Mouse (Mus musculus) intestine, postnatal 0 days (tissue): Measurements from ENCODE around the gene Trp73. TPM values are rescaled to one million over a fixed set of nuclear protein-coding genes. Genes with fewer than 3 reads are reported as not detected.

Source experiments
- ATAC-seq: fragments of 200-750 bp; cut with Nextera tagmentation; 2 replicates; pipeline ENCODE4 v1.8.0; 2017; ENCODE audit warnings: mild to moderate bottlenecking, moderate TSS enrichment, moderate library complexity
- H3K27ac ChIP-seq: fragments of 300-500 bp; sonication (generic); 2 replicates; pipeline ENCODE4 v1.5.1; 2014; ENCODE audit warnings: mild to moderate bottlenecking, low read depth, low read length, moderate library complexity
- H3K27me3 ChIP-seq: fragments of 300-500 bp; sonication (generic); replicated peaks from 2 replicates; pipeline ENCODE4 v1.6.1; 2014; ENCODE audit warnings: low read length, mixed read lengths; ENCODE audit not compliant: control insufficient read depth, insufficient read depth
- H3K36me3 ChIP-seq: fragments of 300-500 bp; sonication (generic); 2 replicates; pipeline ENCODE4 v1.6.1; 2014; ENCODE audit warnings: mild to moderate bottlenecking, moderate library complexity; ENCODE audit not compliant: control insufficient read depth, insufficient read depth
- H3K4me1 ChIP-seq: fragments of 300-500 bp; sonication (generic); replicated peaks from 2 replicates; pipeline ENCODE4 v1.6.1; 2014; ENCODE audit warnings: antibody characterized with exemption, low read length, mixed read lengths; ENCODE audit not compliant: control insufficient read depth, insufficient read depth
- H3K4me2 ChIP-seq: fragments of 300-500 bp; sonication (generic); replicated peaks from 2 replicates; pipeline ENCODE4 v1.6.1; 2014; ENCODE audit warnings: low read depth, mild to moderate bottlenecking, moderate library complexity
- H3K4me3 ChIP-seq: fragments of 300-500 bp; sonication (generic); 2 replicates; pipeline ENCODE4 v1.5.1; 2014; ENCODE audit warnings: low read depth, low read length
- H3K9ac ChIP-seq: fragments of 300-500 bp; sonication (generic); 2 replicates; pipeline ENCODE4 v1.6.1; 2014; ENCODE audit warnings: mild to moderate bottlenecking, low read depth, low read length
- H3K9me3 ChIP-seq: fragments of 300-500 bp; sonication (generic); 2 replicates; pipeline ENCODE4 v1.6.1; 2016; ENCODE audit warnings: mixed run types; ENCODE audit not compliant: control insufficient read depth
- CTCF ChIP-seq: sonication (generic); IDR thresholded peaks from 2 replicates; pipeline ENCODE4 v1.5.1; 2016; ENCODE audit warnings: low read depth, mild to moderate bottlenecking, control low read depth, antibody characterized with exemption, moderate library complexity
- WGBS: fragments of 180-500 bp; shearing (Covaris S2); extraction: QIAGEN DNeasy Blood & Tissue Kit; methylation state at CpG from one replicate; pipeline ENCODE4 v1.1.7; 2014; 5-methylcytosine and 5-hydroxymethylcytosine counted together
- polyA plus RNA-seq: library from polyadenylated mRNA; unstranded; fragments of >200 nt; fragmentation: Nextera tagmentation; extraction: Ambion mirVana; gene quantifications from 2 replicates; pipeline ENCODE4 v1.2.1, GENCODE M21; 2015

Trp73 gene
- polyA plus RNA-seq, 1 experiment from 2014 or later: 0.03 TPM

DNA sequence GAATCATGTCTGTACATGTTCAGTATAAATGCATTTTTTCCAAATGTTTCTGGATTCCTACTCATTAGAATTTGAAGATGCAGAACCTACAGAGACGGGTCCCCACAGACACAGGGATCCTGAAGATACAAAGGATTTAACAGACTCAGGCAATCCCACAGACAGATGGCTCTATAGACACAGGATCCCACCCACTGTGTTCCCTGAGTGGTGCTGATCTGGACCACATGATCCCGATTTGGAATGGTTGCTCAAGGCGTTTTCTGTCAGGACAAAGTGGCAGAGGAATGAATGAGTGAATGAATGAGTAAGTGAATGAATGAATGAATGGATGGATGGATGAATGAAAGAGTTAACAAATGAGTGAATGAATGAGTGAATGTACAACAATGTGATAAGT, 54.2 kb downstream of the Trp73 start:
- no peaks in the 10 kb centered on the region for H3K36me3 ChIP-seq
- H3K9me3 ChIP-seq: no peaks in the 10 kb centered on the region
- H3K4me3 ChIP-seq: no peak overlapping the region
- no peak for TF ChIP-seq CTCF
- WGBS: 73% methylated on average over 3 of the region's 3 CpGs
- H3K27me3 ChIP-seq: peaks cover 19% of the 10 kb centered on the region
- H3K4me1 ChIP-seq: no peaks in the 10 kb centered on the region
- no peak overlapping the region for H3K4me2 ChIP-seq
- no peak for ATAC-seq
- no peak overlapping the region for H3K27ac ChIP-seq
- H3K9ac ChIP-seq: no peak overlapping the region

DNA sequence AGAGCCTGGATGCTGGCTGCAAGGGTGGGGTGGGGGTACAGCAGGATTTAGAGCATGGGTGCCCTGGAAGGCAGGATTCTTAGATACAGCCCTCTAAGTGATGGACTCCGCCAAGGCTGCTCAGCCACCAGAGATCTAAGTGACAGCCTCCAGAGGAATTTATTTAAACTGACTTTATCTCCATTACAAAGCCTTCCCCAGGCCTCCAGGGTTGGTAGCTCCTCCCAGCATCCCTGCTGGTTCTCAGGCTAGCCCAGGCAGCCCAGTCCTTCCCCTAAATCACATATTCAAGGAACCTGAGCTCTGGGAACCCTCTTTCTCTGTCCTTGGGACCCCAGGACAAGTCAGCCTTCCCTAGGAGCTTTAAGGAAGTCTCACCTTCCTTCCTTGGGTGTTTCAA, 58.0 kb downstream of the Trp73 start:
- Histone ChIP-seq H3K4me2 (no peak overlapping the region), H3K27ac (no peak overlapping the region), H3K27me3 (peaks cover 25% of the 10 kb centered on the region), H3K9ac (no peak overlapping the region), H3K9me3 (no peaks in the 10 kb centered on the region), H3K4me3 (no peak overlapping the region), H3K36me3 (no peaks in the 10 kb centered on the region), H3K4me1 (no peaks in the 10 kb centered on the region)
- 0% methylated on average over 1 of the region's 1 CpGs for WGBS
- no peak for ATAC-seq
- TF ChIP-seq CTCF: no peak

DNA sequence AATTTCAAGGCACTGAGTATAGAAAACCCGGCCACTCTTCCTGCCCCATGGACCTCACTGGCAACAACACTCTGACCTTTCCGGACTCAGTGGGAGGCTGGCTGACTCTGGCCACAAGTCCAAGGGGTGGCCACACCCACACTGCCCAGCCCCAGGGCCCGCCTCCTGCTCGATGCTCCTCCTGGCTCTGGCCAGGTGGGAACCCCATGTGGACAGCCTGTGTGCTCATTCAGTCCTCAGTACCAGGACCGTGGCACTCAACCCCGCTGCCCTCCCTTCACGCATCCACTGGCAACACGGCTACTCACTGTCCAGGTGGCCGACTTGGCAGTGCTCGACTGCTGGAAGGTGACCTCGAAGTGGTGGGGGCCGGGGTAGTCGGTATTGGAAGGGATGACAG, 59.0 kb downstream of the Trp73 start:
- ATAC-seq: no peak
- H3K4me3 ChIP-seq: no peak overlapping the region
- no peaks in the 10 kb centered on the region for H3K9me3 ChIP-seq
- no peak overlapping the region for H3K9ac ChIP-seq
- no peaks in the 10 kb centered on the region for H3K36me3 ChIP-seq
- peaks cover 25% of the 10 kb centered on the region for H3K27me3 ChIP-seq
- no peaks in the 10 kb centered on the region for H3K4me1 ChIP-seq
- 2% methylated on average over 13 of the region's 13 CpGs for WGBS
- no peak overlapping the region for H3K27ac ChIP-seq
- TF ChIP-seq CTCF: no peak
- no peak overlapping the region for H3K4me2 ChIP-seq

DNA sequence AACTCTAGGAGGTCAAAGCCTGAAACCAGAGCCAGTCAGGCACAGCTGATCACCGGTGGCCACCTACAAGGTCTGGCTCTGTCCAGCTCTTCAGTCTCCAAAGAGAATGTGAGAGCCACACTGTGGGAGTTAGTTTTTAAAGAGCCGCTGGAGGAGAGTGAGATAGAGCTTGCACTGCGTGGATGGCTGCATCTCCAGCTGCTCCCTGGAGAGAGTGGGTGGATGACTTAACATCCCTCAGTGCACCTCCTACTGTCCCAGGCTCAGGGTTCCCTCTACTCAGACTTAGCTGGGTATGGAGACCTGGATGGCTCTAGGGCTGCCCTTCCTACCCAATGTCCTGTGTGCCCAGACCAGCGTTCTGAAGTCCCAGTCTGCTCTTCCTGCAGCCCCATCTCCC, 59.8 kb downstream of the Trp73 start:
- no peaks in the 10 kb centered on the region for H3K4me1 ChIP-seq
- no peak overlapping the region for H3K9ac ChIP-seq
- no peaks in the 10 kb centered on the region for H3K9me3 ChIP-seq
- TF ChIP-seq CTCF: no peak
- no peak for ATAC-seq
- WGBS: 52% methylated on average over 4 of the region's 4 CpGs
- H3K4me3 ChIP-seq: no peak overlapping the region
- no peak overlapping the region for H3K4me2 ChIP-seq
- no peaks in the 10 kb centered on the region for H3K36me3 ChIP-seq
- H3K27ac ChIP-seq: no peak overlapping the region
- H3K27me3 ChIP-seq: peaks cover 25% of the 10 kb centered on the region

DNA sequence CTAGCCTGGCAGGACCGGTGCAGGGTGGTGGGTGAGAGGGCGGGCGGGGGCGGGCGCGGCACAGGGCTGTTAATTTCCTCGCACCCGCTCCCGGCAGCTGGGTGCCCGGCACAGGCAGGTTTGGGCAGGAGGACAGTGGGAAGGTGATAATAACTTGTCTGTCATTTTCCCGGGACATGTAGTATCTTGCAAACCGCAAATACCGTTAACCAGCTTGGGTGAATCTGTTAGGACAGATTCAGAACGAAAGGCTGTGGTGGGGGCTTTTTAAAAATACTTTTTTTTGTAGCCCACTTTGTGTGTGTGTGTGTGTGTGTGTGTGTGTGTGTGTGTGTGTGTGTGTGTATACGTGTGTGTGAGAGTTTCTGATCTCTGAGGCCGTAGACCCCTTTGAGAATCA, 68.1 kb downstream of the Trp73 start:
- no peak overlapping the region for H3K9ac ChIP-seq
- H3K27me3 ChIP-seq: peaks cover 17% of the 10 kb centered on the region
- no peak for TF ChIP-seq CTCF
- H3K9me3 ChIP-seq: no peaks in the 10 kb centered on the region
- no peak for ATAC-seq
- 10% methylated on average over 14 of the region's 16 CpGs for WGBS
- H3K27ac ChIP-seq: no peak overlapping the region
- H3K4me2 ChIP-seq: no peak overlapping the region
- H3K36me3 ChIP-seq: no peaks in the 10 kb centered on the region
- no peak overlapping the region for H3K4me3 ChIP-seq
- no peaks in the 10 kb centered on the region for H3K4me1 ChIP-seq

DNA sequence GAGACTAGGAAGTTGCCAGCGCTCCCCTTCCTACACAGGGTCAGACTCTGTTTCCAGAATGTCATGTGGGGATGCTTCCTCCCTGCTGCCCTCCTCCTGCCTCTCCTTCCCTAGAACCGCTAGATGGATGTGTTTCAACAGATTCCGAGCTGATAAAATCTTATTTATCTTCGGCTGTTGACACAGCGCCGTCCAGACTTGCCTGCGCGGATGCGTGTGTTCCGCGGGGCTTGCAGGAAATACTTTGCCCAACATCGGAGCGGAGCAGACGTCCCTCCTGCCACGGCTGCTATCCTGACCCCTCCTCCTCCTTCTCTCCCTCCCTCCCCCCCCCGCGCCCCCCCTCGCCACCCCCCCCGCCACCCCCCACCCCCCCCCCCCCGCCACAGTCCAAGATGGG, 68.5 kb downstream of the Trp73 start:
- Histone ChIP-seq H3K9me3 (no peaks in the 10 kb centered on the region), H3K4me2 (no peak overlapping the region), H3K27ac (no peak overlapping the region), H3K27me3 (peaks cover 17% of the 10 kb centered on the region), H3K4me1 (no peaks in the 10 kb centered on the region), H3K9ac (no peak overlapping the region), H3K36me3 (no peaks in the 10 kb centered on the region), H3K4me3 (no peak overlapping the region)
- TF ChIP-seq CTCF: no peak
- under 1% methylated on average over 16 of the region's 20 CpGs for WGBS
- ATAC-seq: no peak

DNA sequence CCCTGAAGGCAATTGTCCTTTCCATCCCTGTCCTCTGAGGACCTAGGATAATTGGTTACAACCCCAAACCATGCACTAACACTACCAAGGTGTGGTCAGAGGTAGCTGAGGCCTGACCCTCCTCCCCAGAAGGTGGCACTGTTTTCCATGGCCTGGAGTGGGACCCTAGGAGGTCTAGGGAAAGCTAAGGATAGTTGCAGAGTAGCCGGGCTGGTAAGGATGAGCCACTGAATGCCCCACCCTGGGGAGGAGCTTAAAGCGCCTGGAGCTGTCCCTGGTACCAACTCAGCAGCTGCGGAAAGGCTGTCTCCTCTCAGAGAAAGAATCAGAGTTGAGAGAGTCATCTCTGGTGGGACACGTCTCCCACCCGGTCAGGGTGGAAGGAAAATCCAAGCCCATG, 69.1 kb downstream of the Trp73 start:
- H3K9me3 ChIP-seq: no peaks in the 10 kb centered on the region
- H3K4me2 ChIP-seq: no peak overlapping the region
- no peak overlapping the region for H3K27ac ChIP-seq
- ATAC-seq: no peak
- no peak overlapping the region for H3K4me3 ChIP-seq
- TF ChIP-seq CTCF: peak; percentile 52
- no peaks in the 10 kb centered on the region for H3K4me1 ChIP-seq
- WGBS: 1% methylated on average over 5 of the region's 5 CpGs
- H3K27me3 ChIP-seq: peaks cover 17% of the 10 kb centered on the region
- H3K9ac ChIP-seq: no peak overlapping the region
- H3K36me3 ChIP-seq: no peaks in the 10 kb centered on the region
